Mouse (Mus musculus) CH12.LX (cell line): ENCODE results near the gene Ptprf. TPM values are rescaled to one million over a fixed set of nuclear protein-coding genes. Genes with fewer than 3 reads are reported as not detected.

ENCODE experiments used
- DNase-seq: peaks from one replicate; pipeline ENCODE4 v3.0.0-alpha.2; 2013; ENCODE audit errors: extremely low read depth
- H3K27ac ChIP-seq: 2 replicates; pipeline ENCODE4 v1.5.1; 2012; ENCODE audit warnings: low read depth, mild to moderate bottlenecking, control low read depth, moderate library complexity; ENCODE audit not compliant: insufficient read depth
- H3K27me3 ChIP-seq: replicated peaks from 2 replicates; pipeline ENCODE3; 2012; ENCODE audit warnings: inconsistent platforms
- H3K36me3 ChIP-seq, 2 experiments: replicated peaks in 1 of 2; 2 replicates each; pipeline versions ENCODE3 to v1.6.1; 2012; ENCODE audit warnings: inconsistent platforms in 1 of 2, low read length in 1 of 2, mild to moderate bottlenecking in 1 of 2, mixed read lengths in 1 of 2, moderate library complexity in 1 of 2; ENCODE audit not compliant: control insufficient read depth in 1 of 2, insufficient read depth in 1 of 2
- H3K4me1 ChIP-seq, 2 experiments: 2 replicates each; pipeline ENCODE4 v1.6.1; 2012; ENCODE audit warnings: inconsistent platforms in 1 of 2, moderate library complexity in 1 of 2; ENCODE audit not compliant: insufficient read depth in 2 of 2, control insufficient read depth in 1 of 2
- H3K4me2 ChIP-seq: 2 replicates; pipeline ENCODE4 v1.6.1; 2012; ENCODE audit warnings: low read depth, mild to moderate bottlenecking, control low read depth; ENCODE audit not compliant: poor library complexity, insufficient read depth, severe bottlenecking
- H3K4me3 ChIP-seq, 3 experiments: fragments of 150-350 bp in 1 of 3; sonication (generic) in 1 of 3; replicated peaks in 1 of 3; 2 replicates each; pipeline versions ENCODE3 to v1.5.1; 2011 to 2012; ENCODE audit warnings: low read depth in 2 of 3, low read length in 2 of 3, mild to moderate bottlenecking in 2 of 3, moderate library complexity in 2 of 3, control low read depth in 1 of 3, improper control_type of control experiment in 1 of 3, inconsistent platforms in 1 of 3, mixed read lengths in 1 of 3; ENCODE audit not compliant: poor library complexity in 1 of 3
- H3K79me2 ChIP-seq: replicated peaks from 2 replicates; pipeline ENCODE4 v1.6.1; 2012; ENCODE audit warnings: mild to moderate bottlenecking, moderate library complexity; ENCODE audit not compliant: control insufficient read depth, poor library complexity, insufficient read depth, severe bottlenecking; ENCODE audit errors: extremely low read depth
- H3K9ac ChIP-seq: 2 replicates; pipeline ENCODE4 v1.6.1; 2012; ENCODE audit warnings: low read depth, mild to moderate bottlenecking, control low read depth, moderate library complexity; ENCODE audit not compliant: insufficient read depth
- H3K9me3 ChIP-seq: replicated peaks from 2 replicates; pipeline ENCODE3; 2012; ENCODE audit warnings: low read length, inconsistent platforms, mixed read lengths
- BHLHE40 ChIP-seq: IDR thresholded peaks from 2 replicates; pipeline ENCODE4 v1.6.1; 2011; ENCODE audit warnings: mild to moderate bottlenecking, low read depth, low read length, improper control_type of control experiment
- E2F4 ChIP-seq: IDR thresholded peaks from 2 replicates; pipeline ENCODE4 v1.6.1; 2011; ENCODE audit warnings: low read depth, low read length, improper control_type of control experiment; ENCODE audit not compliant: insufficient replicate concordance
- ELF1 ChIP-seq: IDR thresholded peaks from 2 replicates; pipeline ENCODE4 v1.6.1; 2014; ENCODE audit warnings: low read depth, mild to moderate bottlenecking, inconsistent platforms, low read length, improper control_type of control experiment
- EP300 ChIP-seq: IDR thresholded peaks from 2 replicates; pipeline ENCODE4 v1.6.1; 2011; ENCODE audit warnings: low read length, improper control_type of control experiment
- ETS1 ChIP-seq: conservative IDR thresholded peaks from 2 replicates; pipeline ENCODE4 v1.6.1; 2012; ENCODE audit warnings: low read depth, mild to moderate bottlenecking, inconsistent platforms, low read length, improper control_type of control experiment, moderate library complexity
- IRF4 ChIP-seq: IDR thresholded peaks from 2 replicates; pipeline ENCODE4 v1.6.1; 2014; ENCODE audit warnings: low read depth, mild to moderate bottlenecking, inconsistent platforms, low read length, improper control_type of control experiment
- KAT2A ChIP-seq: IDR thresholded peaks from 2 replicates; pipeline ENCODE4 v1.6.1; 2012; ENCODE audit warnings: low read length, improper control_type of control experiment, inconsistent platforms; ENCODE audit not compliant: insufficient replicate concordance
- MAFK ChIP-seq: IDR thresholded peaks from 2 replicates; pipeline ENCODE4 v1.6.1; 2011; ENCODE audit warnings: low read length, improper control_type of control experiment; ENCODE audit not compliant: insufficient replicate concordance
- MAZ ChIP-seq: IDR thresholded peaks from 2 replicates; pipeline ENCODE4 v1.6.1; 2012; ENCODE audit warnings: low read depth, mild to moderate bottlenecking, inconsistent platforms, low read length, improper control_type of control experiment, moderate library complexity
- MEF2A ChIP-seq: IDR thresholded peaks from 2 replicates; pipeline ENCODE4 v1.6.1; 2014; ENCODE audit warnings: low read depth, mild to moderate bottlenecking, inconsistent platforms, low read length, improper control_type of control experiment, borderline replicate concordance
- MYC ChIP-seq: IDR thresholded peaks from 2 replicates; pipeline ENCODE4 v1.6.1; 2011; ENCODE audit warnings: low read depth, mild to moderate bottlenecking, improper control_type of control experiment, low read length
- NRF1 ChIP-seq: IDR thresholded peaks from 2 replicates; pipeline ENCODE4 v1.6.1; 2014; ENCODE audit warnings: low read depth, mild to moderate bottlenecking, inconsistent platforms, low read length, improper control_type of control experiment, moderate library complexity
- POLR2AphosphoS2 ChIP-seq: IDR thresholded peaks from 2 replicates; pipeline ENCODE4 v1.6.1; 2011; ENCODE audit warnings: low read depth, low read length, improper control_type of control experiment
- RAD21 ChIP-seq: IDR thresholded peaks from 2 replicates; pipeline ENCODE4 v1.6.1; 2011; ENCODE audit warnings: low read depth, mild to moderate bottlenecking, low read length, improper control_type of control experiment, moderate library complexity
- RCOR1 ChIP-seq: conservative IDR thresholded peaks from 2 replicates; pipeline ENCODE4 v1.6.1; 2012; ENCODE audit warnings: low read depth, mild to moderate bottlenecking, inconsistent platforms, low read length, improper control_type of control experiment
- SMC3 ChIP-seq: IDR thresholded peaks from 2 replicates; pipeline ENCODE4 v1.6.1; 2011; ENCODE audit warnings: low read depth, low read length, improper control_type of control experiment
- TCF12 ChIP-seq: IDR thresholded peaks from 2 replicates; pipeline ENCODE4 v1.6.1; 2014; ENCODE audit warnings: low read depth, mild to moderate bottlenecking, inconsistent platforms, low read length, improper control_type of control experiment
- UBTF ChIP-seq: IDR thresholded peaks from 2 replicates; pipeline ENCODE4 v1.6.1; 2012; ENCODE audit warnings: low read depth, mild to moderate bottlenecking, inconsistent platforms, low read length, improper control_type of control experiment, moderate library complexity
- USF1 ChIP-seq: IDR thresholded peaks from 2 replicates; pipeline ENCODE4 v1.6.1; 2014; ENCODE audit warnings: low read depth, mild to moderate bottlenecking, inconsistent platforms, low read length, improper control_type of control experiment
- USF2 ChIP-seq: conservative IDR thresholded peaks from 2 replicates; pipeline ENCODE4 v1.6.1; 2011; ENCODE audit warnings: low read depth, low read length, improper control_type of control experiment
- dilution Hi-C: fragments of 300-500 bp; cut with MboI; formaldehyde crosslinking; loops from 2 replicates; pipeline ENCODE4 v1.14.3; 2020; ENCODE audit warnings: low sequenced_read_pairs; ENCODE audit not compliant: extremely low pct_unique_long_range_greater_than_20kb, extremely low pct_ligation_motif_present
- in situ Hi-C: fragments of 300-500 bp; cut with MboI; formaldehyde crosslinking; loops from 3 replicates; pipeline ENCODE4 v1.14.3; 2019; ENCODE audit warnings: low sequenced_read_pairs, low pct_ligation_motif_present, low pct_unique_long_range_greater_than_20kb, mixed read lengths
- polyA plus RNA-seq: library from polyadenylated mRNA; unstranded; fragments of >175 nt; gene quantifications from 2 replicates; pipeline ENCODE4 v1.2.1, GENCODE M21; 2012; ENCODE audit warnings: low read depth; ENCODE audit not compliant: insufficient read length
- total RNA-seq, 2 experiments: library from RNA; depleted of rRNA; stranded (reverse); fragments of 300-350 nt in 1 of 2; fragments of >200 nt in 1 of 2; gene quantifications; 2 replicates each; pipeline ENCODE4 v1.2.3; 2012 to 2014

Ptprf gene
- total and polyA plus RNA-seq, 3 experiments = 0.11 to 0.21 TPM; not detected in 1

DNA sequence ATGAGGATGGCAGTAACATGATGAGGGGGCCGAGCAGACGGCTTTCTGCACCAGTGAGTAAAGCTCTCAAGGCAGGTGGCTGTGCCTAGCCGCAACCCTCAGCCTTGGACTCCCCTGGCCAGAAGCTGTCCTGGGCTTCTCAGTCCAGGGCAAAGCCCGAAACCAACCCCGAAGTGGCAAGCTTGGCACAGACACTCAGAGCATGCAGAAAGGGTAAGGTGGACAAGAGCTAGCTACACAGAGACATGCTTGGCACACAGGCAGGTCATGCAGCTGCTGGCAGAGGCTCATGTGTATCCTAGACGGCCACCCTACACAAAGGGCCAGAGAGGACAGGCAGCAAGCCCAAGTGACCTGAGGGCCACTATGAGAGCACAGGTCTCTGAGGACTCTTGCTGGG, 52.5 kb downstream of the Ptprf start:
- Histone ChIP-seq H3K4me2 (no peak overlapping the region), H3K9me3 (no peaks in the 10 kb centered on the region), H3K27ac (no peak overlapping the region), H3K4me3 (no peak overlapping the region), H3K36me3 (no peaks in the 10 kb centered on the region), H3K4me1 (no peaks in the 10 kb centered on the region), H3K27me3 (peaks cover 76% of the 10 kb centered on the region), H3K79me2 (no peaks in the 10 kb centered on the region), H3K9ac (no peak overlapping the region)
- no peak for DNase-seq
- TF ChIP-seq KAT2A = no peak
- no peak for TF ChIP-seq USF2
- no peak for TF ChIP-seq USF1
- no peak for TF ChIP-seq E2F4
- TF ChIP-seq POLR2AphosphoS2 = no peak
- TF ChIP-seq ELF1 = no peak
- TF ChIP-seq IRF4 = no peak
- in situ Hi-C loops (no loop called here), dilution Hi-C loops (no loop called here)

DNA sequence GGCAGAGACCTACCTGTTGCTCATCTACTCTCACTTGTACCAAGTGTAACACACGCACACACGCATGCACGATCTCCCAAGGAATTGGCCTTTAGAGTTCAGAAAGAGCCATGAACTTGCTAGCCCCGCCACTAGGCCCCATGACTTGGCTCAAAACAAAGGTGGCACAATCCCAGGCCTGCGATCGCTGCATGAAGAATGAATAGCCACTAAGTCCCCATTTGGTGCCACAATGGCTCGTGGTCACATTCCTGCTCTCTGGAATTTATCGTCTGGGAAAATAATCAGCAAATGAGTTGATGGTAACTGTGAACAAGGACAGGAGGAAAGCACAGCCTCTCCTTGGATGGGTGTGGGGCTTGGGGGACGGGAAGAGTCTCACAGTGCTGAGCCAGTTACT, 54.3 kb downstream of the Ptprf start:
- Histone ChIP-seq H3K4me1 (no peaks in the 10 kb centered on the region), H3K27me3 (peaks cover 70% of the 10 kb centered on the region), H3K79me2 (no peaks in the 10 kb centered on the region), H3K4me3 (no peak overlapping the region), H3K27ac (no peak overlapping the region), H3K9ac (no peak overlapping the region), H3K36me3 (no peaks in the 10 kb centered on the region), H3K9me3 (no peaks in the 10 kb centered on the region), H3K4me2 (no peak overlapping the region)
- DNase-seq = no peak
- in situ Hi-C loops (no loop called here), dilution Hi-C loops (no loop called here)
- TF ChIP-seq MYC (no peak), RAD21 (no peak), MAFK (no peak), BHLHE40 (no peak), ETS1 (no peak)

DNA sequence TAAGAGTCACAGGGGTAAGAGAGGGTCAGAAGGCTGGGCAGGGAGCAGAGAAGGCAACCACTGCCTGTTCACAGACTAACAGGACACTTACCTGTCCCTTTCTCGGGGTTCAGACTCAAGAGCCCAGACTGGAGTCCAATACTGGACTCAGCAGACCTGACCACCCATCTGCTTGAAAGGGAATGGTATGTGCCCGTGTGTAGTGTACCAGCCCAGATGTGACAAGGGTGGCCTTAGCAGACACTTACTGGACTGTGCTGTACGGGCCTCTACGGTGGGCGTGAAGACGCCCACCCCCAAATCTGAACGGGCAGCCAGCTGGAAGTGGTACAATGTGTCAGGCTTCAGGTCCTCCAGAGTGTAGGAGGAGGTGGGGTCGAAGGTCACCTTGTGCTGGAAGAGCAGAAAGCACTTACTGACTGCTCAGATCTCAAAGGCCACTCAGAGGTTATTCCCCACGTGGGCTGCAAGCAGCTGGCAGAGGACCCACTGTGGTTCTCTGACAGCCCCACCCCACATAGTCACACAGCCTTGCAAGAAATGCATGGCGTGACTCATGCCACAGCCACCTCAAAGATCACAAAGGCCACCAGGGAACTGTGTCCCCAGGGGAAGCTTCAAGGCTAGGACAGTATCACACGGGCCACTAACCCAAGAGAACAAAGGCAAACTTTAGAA, 56.4 kb downstream of the Ptprf start:
- Histone ChIP-seq H3K27me3 (peaks cover 73% of the 10 kb centered on the region), H3K4me3 (no peak overlapping the region), H3K9ac (no peak overlapping the region), H3K9me3 (no peaks in the 10 kb centered on the region), H3K4me1 (no peaks in the 10 kb centered on the region; a peak in 1 of 4 replicates), H3K79me2 (no peaks in the 10 kb centered on the region), H3K27ac (no peak overlapping the region), H3K4me2 (no peak overlapping the region), H3K36me3 (no peaks in the 10 kb centered on the region)
- TF ChIP-seq NRF1 = no peak
- TF ChIP-seq UBTF = no peak
- no peak for TF ChIP-seq TCF12
- TF ChIP-seq ELF1 = no peak
- TF ChIP-seq RCOR1 = no peak
- TF ChIP-seq EP300 = no peak
- no peak for TF ChIP-seq SMC3
- TF ChIP-seq MAZ = no peak
- TF ChIP-seq MAFK = no peak
- no peak for TF ChIP-seq MEF2A
- dilution Hi-C loops = no loop called here
- no peak for DNase-seq
- in situ Hi-C loops = no loop called here
